Mouse (Mus musculus) CD4-positive naive resting alpha-beta T cell, adult 76 days (primary cell): Measurements from ENCODE around the gene Gcsam. TPM values are rescaled to one million over a fixed set of nuclear protein-coding genes. Genes with fewer than 3 reads are reported as not detected.

Experiments used
- total RNA-seq: library from RNA; stranded (reverse); gene quantifications from one replicate; pipeline ENCODE4 v1.2.4, GENCODE M21; 2023

The Gcsam gene
- total RNA-seq: 0.32 TPM

GRCm38 (mm10) chr16:45610267-45610666 lies at the start of gene Gcsam:
TSS of gene Gcsam (plus strand) at chr16:45610380.

GRCm38 (mm10) chr16:45653934-45654332 lies 43.8 kb downstream of the Gcsam start, which contains the start of gene BC016579:
TSS of gene BC016579 (minus strand) at chr16:45654068.

Other genes with a start within 250 kb of the Gcsam start
- gene Cd200, start 201.3 kb upstream of the Gcsam start, total RNA-seq: 10.1 TPM
- gene Gm609, start 117.4 kb upstream of the Gcsam start, total RNA-seq: not detected
- gene Gm17783, start 78.3 kb upstream of the Gcsam start, total RNA-seq: not detected
- not detected for gene Slc9c1, start 75.1 kb upstream of the Gcsam start, total RNA-seq
- not detected for gene BC016579, start 43.7 kb downstream of the Gcsam start, total RNA-seq
- not detected for gene Tmprss7, start 83.3 kb downstream of the Gcsam start, total RNA-seq
- gene Tagln3, start 114.2 kb downstream of the Gcsam start, total RNA-seq: not detected
- 43.3 TPM for gene Abhd10, start 132.6 kb downstream of the Gcsam start, total RNA-seq